In genomic region chr7:45154096-45154992, GRCm38 (mm10) we compare ENCODE assay signal across 8 mouse cellular contexts. TPM values are rescaled to one million over a fixed set of nuclear protein-coding genes. Genes with fewer than 3 reads are reported as not detected.
DNase-seq lines count a peak whose midpoint lies in the region; ATAC-seq and TF ChIP-seq lines count a peak whose summit lies in the region.

Gene Pih1d1 (plus strand): TSS chr7:45154303.
Gene Aldh16a1 (minus strand): TSS chr7:45154584.

- peak; percentile 96 for ATAC-seq in forebrain, embryonic 11.5 days (replicated peaks; ENCODE audit: low FRiP score)
- peak; percentile 95 for ATAC-seq in heart, embryonic 16.5 days (replicated peaks; ENCODE audit: extremely low read depth, insufficient read depth, low FRiP score)
- ATAC-seq in liver, embryonic 15.5 days (ENCODE audit: insufficient read depth), result peak; percentile 93
- peak; percentile 97 for ATAC-seq in neural tube, embryonic 12.5 days (ENCODE audit: low FRiP score, low read depth)

- H3K9me3 ChIP-seq in CH12.LX (replicated peaks; ENCODE audit: low read length), result no peaks in the 10 kb centered on the region
- H3K9me3 ChIP-seq in forebrain, embryonic 11.5 days (ENCODE audit: control insufficient read depth, low read length), result no peaks in the 10 kb centered on the region
- H3K9me3 ChIP-seq in heart, embryonic 16.5 days (replicated peaks; ENCODE audit: control insufficient read depth, low read length), result no peaks in the 10 kb centered on the region
- H3K9me3 ChIP-seq in liver, embryonic 15.5 days (replicated peaks), result no peaks in the 10 kb centered on the region
- H3K9me3 ChIP-seq in neural tube, embryonic 12.5 days, result no peaks in the 10 kb centered on the region

- no peak for TF ChIP-seq RAD21 in CH12.LX (IDR thresholded peaks at IDR 0.05; ENCODE audit: low read depth, low read length)

- peak; percentile 97 for DNase-seq in CH12.LX (ENCODE audit: extremely low read depth)
- peak; percentile 89 for DNase-seq in c-Kit-positive CD71-positive TER-119-negative erythroid progenitor cells, embryonic 14.5 days (ENCODE audit: low read depth)
- peak; percentile 99 for DNase-seq in forebrain, embryonic 11.5 days (ENCODE audit: low spot score)
- DNase-seq in kidney, postnatal 36 days, result peak; percentile 98 to 99
- peak; percentile 93 for DNase-seq in telencephalon, adult 2 months (ENCODE audit: low read depth, low spot score)

- peak in 1 of 2 experiments; percentile 50; a peak in 2 of 4 replicates for TF ChIP-seq CTCF in CH12.LX (conservative IDR thresholded peaks at IDR 0.05 in 1 of 2, IDR thresholded peaks at IDR 0.05 in 1 of 2; ENCODE audit: low read depth in 2 of 2, low read length in 2 of 2)

- dilution Hi-C loops in CH12.LX (cut with MboI; ENCODE audit: extremely low pct_ligation_motif_present, extremely low pct_unique_long_range_greater_than_20kb, low sequenced_read_pairs), result no loop called here

- TF ChIP-seq EP300 in CH12.LX (IDR thresholded peaks at IDR 0.05; ENCODE audit: low read length), result no peak

- H3K4me1 ChIP-seq in CH12.LX (ENCODE audit: control insufficient read depth in 1 of 2, insufficient read depth in 2 of 2), result peaks cover 5 to 33% of the 10 kb centered on the region in 2 experiments
- H3K4me1 ChIP-seq in forebrain, embryonic 11.5 days (replicated peaks; ENCODE audit: control insufficient read depth, insufficient read depth, low read length), result peaks cover 4% of the 10 kb centered on the region; the same call in 1 of the 2 replicates
- H3K4me1 ChIP-seq in heart, embryonic 16.5 days (ENCODE audit: control insufficient read depth, insufficient read depth, low read length), result peaks cover 4% of the 10 kb centered on the region
- H3K4me1 ChIP-seq in liver, embryonic 15.5 days (replicated peaks), result peaks cover 39% of the 10 kb centered on the region
- peaks cover 9% of the 10 kb centered on the region for H3K4me1 ChIP-seq in neural tube, embryonic 12.5 days

- H3K79me2 ChIP-seq in CH12.LX (replicated peaks; ENCODE audit: control insufficient read depth, extremely low read depth, insufficient read depth, poor library complexity, severe bottlenecking), result no peaks in the 10 kb centered on the region

- peak within 1 kb of the TSS; percentile 83 for H3K27ac ChIP-seq in CH12.LX (ENCODE audit: insufficient read depth, low read depth)
- peak within 1 kb of the TSS; percentile 75 for H3K27ac ChIP-seq in forebrain, embryonic 11.5 days (ENCODE audit: low read depth, low read length)
- H3K27ac ChIP-seq in heart, embryonic 16.5 days (ENCODE audit: low read length), result peak within 1 kb of the TSS; percentile 97
- H3K27ac ChIP-seq in liver, embryonic 15.5 days (replicated peaks), result peak within 1 kb of the TSS; percentile 95
- H3K27ac ChIP-seq in neural tube, embryonic 12.5 days, result peak within 1 kb of the TSS; percentile 77

- H3K9ac ChIP-seq in CH12.LX (ENCODE audit: insufficient read depth, low read depth), result peak within 1 kb of the TSS; percentile 96
- peak within 1 kb of the TSS; percentile 81 for H3K9ac ChIP-seq in forebrain, embryonic 11.5 days (ENCODE audit: low read length)
- H3K9ac ChIP-seq in heart, embryonic 16.5 days (ENCODE audit: low read length), result peak within 1 kb of the TSS; percentile 88
- peak within 1 kb of the TSS; percentile 91 for H3K9ac ChIP-seq in liver, embryonic 15.5 days
- peak within 1 kb of the TSS; percentile 76 for H3K9ac ChIP-seq in neural tube, embryonic 12.5 days

- peak within 1 kb of the TSS; percentile 78 for H3K4me2 ChIP-seq in CH12.LX (ENCODE audit: insufficient read depth, low read depth, poor library complexity, severe bottlenecking)
- peak within 1 kb of the TSS; percentile 87 for H3K4me2 ChIP-seq in forebrain, embryonic 11.5 days (ENCODE audit: low read depth, low read length, severe bottlenecking)
- H3K4me2 ChIP-seq in heart, embryonic 16.5 days (ENCODE audit: low read depth, low read length), result peak within 1 kb of the TSS; percentile 82
- peak within 1 kb of the TSS; percentile 89 for H3K4me2 ChIP-seq in liver, embryonic 15.5 days
- peak within 1 kb of the TSS; percentile 80 for H3K4me2 ChIP-seq in neural tube, embryonic 12.5 days (replicated peaks)

- H3K27me3 ChIP-seq in CH12.LX (replicated peaks), result no peaks in the 10 kb centered on the region
- H3K27me3 ChIP-seq in forebrain, embryonic 11.5 days (ENCODE audit: control insufficient read depth, insufficient read depth, low read length), result no peaks in the 10 kb centered on the region
- H3K27me3 ChIP-seq in heart, embryonic 16.5 days (ENCODE audit: control insufficient read depth, insufficient read depth, low read length), result no peaks in the 10 kb centered on the region
- H3K27me3 ChIP-seq in liver, embryonic 15.5 days, result no peaks in the 10 kb centered on the region
- H3K27me3 ChIP-seq in neural tube, embryonic 12.5 days (replicated peaks), result no peaks in the 10 kb centered on the region

- peak within 1 kb of the TSS; percentile 62 to 90 (median 74) for H3K4me3 ChIP-seq in CH12.LX (replicated peaks in 1 of 3; ENCODE audit: low read depth in 2 of 3, low read length in 2 of 3, poor library complexity in 1 of 3)
- H3K4me3 ChIP-seq in forebrain, embryonic 11.5 days (ENCODE audit: low read depth, low read length), result peak within 1 kb of the TSS; percentile 58
- H3K4me3 ChIP-seq in heart, embryonic 16.5 days (ENCODE audit: low read length), result peak within 1 kb of the TSS; percentile 78
- peak within 1 kb of the TSS; percentile 90 for H3K4me3 ChIP-seq in liver, embryonic 15.5 days (replicated peaks)
- H3K4me3 ChIP-seq in neural tube, embryonic 12.5 days, result peak within 1 kb of the TSS; percentile 63

- peak; percentile 89 for TF ChIP-seq POLR2A in CH12.LX (IDR thresholded peaks at IDR 0.05; ENCODE audit: low read depth, low read length)

- WGBS in forebrain, embryonic 11.5 days, result 6% methylated on average over 68 of the region's 69 CpGs
- WGBS in heart, embryonic 16.5 days, result 3% methylated on average over 69 of the region's 69 CpGs
- WGBS in liver, embryonic 15.5 days (ENCODE audit: insufficient replicate concordance), result 3% methylated on average over 69 of the region's 69 CpGs
- WGBS in neural tube, embryonic 12.5 days, result 6% methylated on average over 69 of the region's 69 CpGs

- in situ Hi-C loops in CH12.LX (cut with MboI; ENCODE audit: low pct_ligation_motif_present, low pct_unique_long_range_greater_than_20kb, low sequenced_read_pairs), result no loop called here

- peaks cover 0 to 39% of the 10 kb centered on the region in 2 experiments for H3K36me3 ChIP-seq in CH12.LX (replicated peaks in 1 of 2; ENCODE audit: control insufficient read depth in 1 of 2, insufficient read depth in 1 of 2, low read length in 1 of 2)
- no peaks in the 10 kb centered on the region for H3K36me3 ChIP-seq in forebrain, embryonic 11.5 days (ENCODE audit: control insufficient read depth, insufficient read depth, low read length)
- H3K36me3 ChIP-seq in heart, embryonic 16.5 days (ENCODE audit: control insufficient read depth, insufficient read depth), result peaks cover 5% of the 10 kb centered on the region; the same call in 1 of the 2 replicates
- peaks cover 10% of the 10 kb centered on the region for H3K36me3 ChIP-seq in liver, embryonic 15.5 days (replicated peaks)
- peaks cover 18% of the 10 kb centered on the region for H3K36me3 ChIP-seq in neural tube, embryonic 12.5 days

TF ChIP-seq in CH12.LX, 34 proteins besides CTCF, POLR2A, EP300 and RAD21 (continues in another document):
- TF ChIP-seq MYC (IDR thresholded peaks at IDR 0.05; ENCODE audit: low read depth, low read length) (peak; percentile 33; the same call in 1 of the 2 replicates), JUND (conservative IDR thresholded peaks at IDR 0.05; ENCODE audit: low read depth, low read length) (no peak), GABPA (IDR thresholded peaks at IDR 0.05; ENCODE audit: insufficient replicate concordance, low read depth, low read length) (no peak; the same call in 1 of the 2 replicates), SIN3A (IDR thresholded peaks at IDR 0.05; ENCODE audit: low read length) (peak; percentile 50), ETS1 (conservative IDR thresholded peaks at IDR 0.05; ENCODE audit: low read depth, low read length) (no peak), MAX (IDR thresholded peaks at IDR 0.05; ENCODE audit: low read length) (peak; percentile 8; the same call in 1 of the 2 replicates), E2F4 (IDR thresholded peaks at IDR 0.05; ENCODE audit: insufficient replicate concordance, low read depth, low read length) (0 out of 2 replicates have a peak, but pooled peaks have one; percentile 16), NRF1 (IDR thresholded peaks at IDR 0.05; ENCODE audit: low read depth, low read length) (peak; percentile 99), MAZ (IDR thresholded peaks at IDR 0.05; ENCODE audit: low read depth, low read length) (0 out of 2 replicates have a peak, but pooled peaks have one; percentile 16), HCFC1 (IDR thresholded peaks at IDR 0.05; ENCODE audit: low read depth, low read length) (peak; percentile 93), TBP (conservative IDR thresholded peaks at IDR 0.05; ENCODE audit: low read depth, low read length) (peak; percentile 81), NELFE (IDR thresholded peaks at IDR 0.05; ENCODE audit: low read depth, low read length) (peak; percentile 94), ZMIZ1 (IDR thresholded peaks at IDR 0.05; ENCODE audit: low read depth, low read length) (peak; percentile 34; the same call in 1 of the 2 replicates), CHD2 (IDR thresholded peaks at IDR 0.05; ENCODE audit: low read length) (peak; percentile 92), ELF1 (IDR thresholded peaks at IDR 0.05; ENCODE audit: low read depth, low read length) (peak; percentile 92), JUN (IDR thresholded peaks at IDR 0.05; ENCODE audit: insufficient read depth, low read depth, low read length) (no peak)

RNA-seq across cellular contexts. Expression of gene Pih1d1, which starts in this region (rescaled TPM):
- total RNA-seq in CH12.LX (2012; rRNA removed) (69.3 and 74.1 TPM in 2 replicates), CH12.LX (2014; rRNA removed) (37.2 and 37.4 TPM in 2 replicates)
- 44.6 and 50.3 TPM in 2 replicates for polyA plus RNA-seq in CH12.LX (2012; ENCODE audit: insufficient read length, low read depth)
- 95.9 and 110 TPM in 2 replicates for polyA plus RNA-seq in forebrain, embryonic 11.5 days (2014; fragmentation: Nextera tagmentation; extraction: Ambion mirVana)
- polyA plus RNA-seq in heart, embryonic 16.5 days (2015; fragmentation: Nextera tagmentation; extraction: Ambion mirVana), result 76.8 and 82.5 TPM in 2 replicates
- polyA plus RNA-seq in liver, embryonic 15.5 days (2015; fragmentation: Nextera tagmentation; extraction: Ambion mirVana), result 42.2 and 46.8 TPM in 2 replicates
- 90.2 and 94.0 TPM in 2 replicates for polyA plus RNA-seq in neural tube, embryonic 12.5 days (2016; fragmentation: Nextera tagmentation; extraction: Ambion mirVana)

RNA-seq across cellular contexts. Expression of gene Aldh16a1, which starts in this region (rescaled TPM):
- total RNA-seq in CH12.LX (2012; rRNA removed) (41.6 and 45.1 TPM in 2 replicates), CH12.LX (2014; rRNA removed) (26.9 and 27.8 TPM in 2 replicates)
- polyA plus RNA-seq in CH12.LX (2012; ENCODE audit: insufficient read length, low read depth), result 49.8 and 53.5 TPM in 2 replicates
- polyA plus RNA-seq in forebrain, embryonic 11.5 days (2014; fragmentation: Nextera tagmentation; extraction: Ambion mirVana), result 44.0 and 44.1 TPM in 2 replicates
- 33.9 and 38.2 TPM in 2 replicates for polyA plus RNA-seq in heart, embryonic 16.5 days (2015; fragmentation: Nextera tagmentation; extraction: Ambion mirVana)
- 31.4 and 32.6 TPM in 2 replicates for polyA plus RNA-seq in liver, embryonic 15.5 days (2015; fragmentation: Nextera tagmentation; extraction: Ambion mirVana)
- 37.8 and 42.4 TPM in 2 replicates for polyA plus RNA-seq in neural tube, embryonic 12.5 days (2016; fragmentation: Nextera tagmentation; extraction: Ambion mirVana)

Comparison
In these comparisons a context has a peak if more than half of its experiments do, and no peak if none do; other contexts are left out.
1. Peak in every context shown above with its lines: DNase-seq, ATAC-seq, H3K4me3 ChIP-seq and H3K27ac ChIP-seq.